Mouse (Mus musculus): ENCODE measurements around the gene Slc25a27.

The Slc25a27 gene

DNA sequence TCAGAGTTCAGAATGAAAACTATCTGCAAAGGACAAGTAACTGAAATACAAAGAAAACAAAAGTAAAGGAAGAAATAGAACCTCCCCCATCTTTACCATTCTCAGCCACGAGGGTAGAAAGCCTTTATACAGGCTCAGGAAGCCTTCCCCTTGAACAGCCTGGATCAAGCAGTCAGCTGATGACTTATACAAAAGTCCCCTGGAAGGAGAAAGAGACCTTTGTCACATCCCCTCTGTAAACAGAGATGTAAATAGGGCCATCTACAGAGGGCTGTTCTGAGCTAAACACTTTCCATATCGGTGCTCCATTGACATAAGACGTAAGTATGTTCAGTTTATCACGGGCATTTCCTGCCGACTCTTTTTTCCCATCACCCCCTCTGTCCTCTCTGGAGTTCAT lies 20.1 kb downstream of the Slc25a27 start:
- DNase-seq (ENCODE audit: low spot score in 2 of 2), result no peak

DNA sequence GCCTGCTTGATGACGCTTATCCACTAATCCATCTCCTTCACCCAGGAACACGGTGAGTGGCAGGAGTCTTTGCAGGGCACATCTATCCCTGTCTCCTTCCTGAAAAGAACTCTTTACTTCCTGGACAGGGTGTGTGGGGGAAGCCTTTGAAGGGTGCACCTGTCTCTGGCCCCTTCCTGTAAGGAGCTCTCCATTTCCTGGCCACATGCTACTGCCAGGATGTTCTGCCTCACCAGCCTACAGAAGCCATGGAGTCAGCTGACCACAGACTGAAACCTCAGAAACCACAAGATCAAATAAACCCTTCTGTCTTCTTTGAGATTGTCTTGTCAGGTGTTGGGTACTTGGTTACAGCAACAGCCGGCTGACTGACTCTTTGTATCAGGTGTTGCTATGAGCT lies 21.9 kb downstream of the Slc25a27 start:
- no peak for DNase-seq (ENCODE audit: low spot score in 2 of 2)

DNA sequence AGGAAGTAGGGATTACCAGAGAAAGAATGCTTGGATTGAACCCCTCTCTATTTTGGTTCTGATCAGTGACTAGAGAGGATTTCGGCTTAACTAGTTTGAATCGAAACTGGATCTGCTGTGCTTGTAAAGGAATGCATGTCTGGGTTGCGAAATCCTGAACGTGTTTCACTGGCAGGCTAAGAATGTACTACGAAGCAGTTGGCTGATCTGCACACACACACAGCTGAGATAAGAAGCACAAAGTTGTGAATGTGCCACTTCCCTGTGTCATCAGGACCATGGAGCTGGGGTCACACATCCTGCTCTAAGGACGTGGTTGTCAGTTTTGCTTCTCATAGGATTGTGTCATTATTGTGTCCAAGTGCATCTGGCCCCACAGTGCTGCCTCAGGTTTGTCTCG lies 22.6 kb downstream of the Slc25a27 start:
- DNase-seq (ENCODE audit: low spot score in 2 of 2), result no peak

DNA sequence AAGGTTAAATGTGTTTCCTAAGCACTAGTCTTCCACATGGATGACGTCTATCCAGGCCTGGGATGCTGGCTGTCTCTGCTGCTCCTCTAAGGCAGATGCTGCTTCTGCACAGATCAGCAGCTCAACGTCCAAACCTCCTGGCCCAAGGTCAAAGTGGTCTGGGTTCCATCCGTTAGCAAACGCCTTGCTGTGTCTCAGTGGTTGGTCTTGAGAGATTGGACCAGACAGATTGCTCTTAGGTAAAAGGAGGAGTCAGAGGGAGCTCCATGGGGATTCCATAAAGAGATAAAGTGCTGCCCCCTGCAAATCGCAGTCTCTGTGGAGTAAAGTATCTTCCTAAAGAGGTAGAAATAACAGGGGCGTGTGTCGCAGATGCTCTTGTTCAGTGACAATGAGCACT lies 23.8 kb downstream of the Slc25a27 start:
- no peak for DNase-seq (ENCODE audit: low spot score in 2 of 2)

DNA sequence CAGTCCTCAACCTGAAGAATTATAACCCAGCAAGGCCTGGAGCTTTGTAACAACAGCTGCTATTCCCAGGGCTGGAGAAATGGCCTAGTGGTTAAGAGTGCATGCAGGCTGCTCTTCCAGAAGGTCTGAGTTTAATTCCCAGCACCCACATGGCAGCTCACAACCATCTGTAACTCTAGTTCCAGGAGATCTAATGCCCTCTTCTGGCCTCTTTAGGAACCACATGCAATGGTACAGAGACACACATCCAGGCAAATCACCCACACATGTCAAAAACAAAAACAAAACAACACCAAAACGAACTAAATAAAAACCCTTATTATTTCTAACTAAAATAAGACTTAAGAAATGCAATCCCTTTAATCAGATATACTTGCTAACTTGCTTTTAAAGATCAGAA lies 26.2 kb downstream of the Slc25a27 start:
- no peak for DNase-seq (ENCODE audit: low spot score in 2 of 2)

DNA sequence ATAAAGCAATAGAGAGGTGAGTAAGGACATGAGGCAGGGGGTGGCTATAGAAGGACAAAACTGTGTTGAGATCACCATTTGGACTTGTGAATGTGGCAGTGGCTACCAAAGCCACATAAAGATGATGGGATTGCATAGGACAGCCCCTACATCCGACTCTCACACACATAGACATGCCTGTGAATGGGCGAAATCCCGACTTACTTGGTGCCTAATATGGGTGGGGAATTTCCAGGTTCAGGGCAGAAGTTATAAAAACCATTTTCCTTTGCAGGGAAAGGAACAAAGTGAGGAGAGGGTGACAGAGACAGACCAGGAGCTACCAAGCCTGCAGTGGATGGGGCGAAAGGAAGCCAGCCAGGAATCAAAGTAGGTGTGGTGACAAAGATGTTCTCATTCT lies 29.9 kb downstream of the Slc25a27 start:
- no peak for DNase-seq (ENCODE audit: low spot score in 2 of 2)

DNA sequence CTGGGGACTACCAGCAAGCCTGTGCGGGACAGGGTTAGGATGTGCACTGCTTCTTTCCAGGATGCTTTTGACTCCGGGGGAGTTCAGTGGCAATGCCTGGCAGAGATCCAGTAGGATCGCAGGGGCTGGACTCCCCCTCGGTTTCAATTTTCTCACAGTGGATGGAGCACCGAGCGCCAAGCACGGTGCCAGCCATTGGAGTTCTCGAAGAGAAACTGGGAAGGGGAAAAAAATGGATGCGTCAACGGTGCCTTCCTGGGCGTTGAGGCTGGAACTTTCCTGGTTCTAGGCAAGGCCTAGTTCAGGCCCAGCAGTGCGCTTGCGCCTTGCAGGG lies 36.6 kb downstream of the Slc25a27 start:
- no peak for DNase-seq (ENCODE audit: low spot score in 2 of 2)

DNA sequence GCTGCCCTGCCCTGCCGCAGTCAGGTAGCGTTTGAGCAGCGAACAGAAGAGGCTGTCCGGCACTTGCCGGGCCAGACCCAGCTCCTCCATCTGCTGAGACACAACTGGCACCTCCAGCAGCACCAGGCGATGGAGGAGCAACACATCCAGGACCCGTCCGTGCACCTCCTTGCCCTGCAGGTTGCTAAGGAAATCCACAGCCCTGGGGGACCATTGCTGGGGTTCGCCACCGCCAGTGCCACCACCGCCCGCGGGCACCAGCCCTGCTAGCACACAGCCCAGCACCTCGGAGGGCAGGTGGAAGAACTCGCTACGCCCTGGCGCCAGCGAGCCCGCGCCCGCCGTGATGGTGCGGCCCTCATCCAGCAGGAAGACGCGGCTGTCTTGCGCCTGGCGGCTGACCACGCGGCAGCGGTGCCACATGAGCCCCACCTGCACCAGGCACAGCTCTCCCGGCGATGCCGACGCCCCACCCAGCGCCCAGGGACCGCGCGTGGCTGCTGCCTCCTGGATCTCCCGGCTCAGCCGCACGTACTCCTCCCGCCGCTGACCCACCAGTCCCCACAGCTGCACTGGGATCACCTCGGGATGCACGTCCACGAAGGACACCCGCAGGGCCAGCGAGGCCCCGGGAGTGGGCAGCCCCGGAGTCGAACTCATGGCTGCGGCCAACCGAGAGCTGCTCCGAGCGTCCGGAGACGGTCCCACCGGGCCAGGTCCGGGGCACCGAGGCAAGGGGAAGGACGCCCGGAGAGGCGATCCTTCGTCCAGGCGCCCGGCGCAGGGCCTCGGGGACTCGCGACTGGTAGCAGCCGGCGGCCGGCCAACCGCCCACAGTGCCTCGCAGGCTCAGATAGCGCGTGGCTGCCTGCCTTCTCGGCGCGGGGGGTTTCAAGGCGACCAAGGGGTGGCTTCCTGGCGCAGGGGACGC lies 37.3 kb downstream of the Slc25a27 start, which contains the start of gene Tdrd6:
Gene Tdrd6, minus strand, starts transcription at position 804 of the 931 bp plus-strand sequence.
- DNase-seq (ENCODE audit: low spot score in 2 of 2), result no peak

DNA sequence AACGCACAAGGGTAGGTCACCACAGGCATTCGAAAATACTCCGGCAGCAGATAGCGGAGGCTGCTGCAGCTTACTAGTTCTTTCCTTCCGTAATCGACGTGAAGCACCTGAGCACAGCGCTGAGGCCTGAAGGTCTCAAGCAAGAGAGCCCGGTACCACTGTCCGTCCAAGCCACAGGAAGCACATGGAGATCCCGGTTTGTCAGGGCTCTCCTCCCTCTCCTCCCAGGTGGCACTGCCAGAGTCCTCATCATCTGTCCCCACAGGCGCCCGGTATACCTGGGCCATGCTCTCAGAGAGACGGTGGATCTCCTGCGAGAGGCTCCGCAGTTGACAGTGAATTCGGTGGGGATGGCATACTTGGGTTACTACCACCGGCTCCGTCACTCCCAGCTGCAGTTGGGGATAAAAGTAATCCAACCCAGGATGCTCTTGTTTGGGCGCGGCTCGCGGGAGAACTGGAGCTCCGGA lies 38.0 kb downstream of the Slc25a27 start:
- DNase-seq (ENCODE audit: low spot score in 2 of 2), result no peak

DNA sequence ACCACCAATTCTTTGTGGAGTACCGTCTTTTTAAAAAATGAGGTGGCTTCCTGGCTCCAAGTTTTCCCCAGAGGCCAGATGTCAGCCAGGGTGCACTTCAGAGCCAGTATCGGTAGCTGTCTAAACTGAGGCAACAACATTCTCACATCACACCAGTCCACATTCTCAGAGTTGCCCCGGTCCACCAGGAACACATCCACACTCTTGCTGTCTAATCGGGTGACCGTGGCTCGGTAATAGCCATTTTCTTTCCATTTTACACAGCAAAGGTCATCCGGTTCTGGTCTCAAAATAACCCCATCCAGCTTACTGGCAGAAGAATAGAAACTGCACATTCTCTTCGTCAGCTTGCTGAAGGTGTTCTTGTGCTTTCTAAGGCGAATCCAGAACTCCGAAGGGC lies 38.8 kb downstream of the Slc25a27 start:
- DNase-seq (ENCODE audit: low spot score in 2 of 2), result no peak

DNA sequence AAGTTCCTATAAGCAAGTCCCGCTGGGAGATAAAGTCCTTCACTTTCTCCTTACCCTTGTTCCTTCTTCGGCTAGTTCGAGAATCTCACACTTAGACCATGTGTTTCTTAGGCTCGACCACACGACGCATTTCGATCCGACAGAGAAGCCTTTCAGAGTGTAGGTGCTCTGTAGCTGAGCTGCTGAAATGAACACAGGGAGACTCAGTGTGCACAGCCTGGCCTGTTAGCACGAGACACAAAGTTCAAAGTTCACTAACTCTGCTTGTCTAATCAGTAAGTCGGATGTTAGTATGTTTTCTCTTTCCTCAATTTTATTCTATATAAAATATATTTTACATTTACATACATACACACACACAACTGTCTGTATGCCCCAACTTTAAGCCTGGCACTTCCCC lies 44.9 kb downstream of the Slc25a27 start:
- DNase-seq (ENCODE audit: low spot score in 2 of 2), result no peak

DNA sequence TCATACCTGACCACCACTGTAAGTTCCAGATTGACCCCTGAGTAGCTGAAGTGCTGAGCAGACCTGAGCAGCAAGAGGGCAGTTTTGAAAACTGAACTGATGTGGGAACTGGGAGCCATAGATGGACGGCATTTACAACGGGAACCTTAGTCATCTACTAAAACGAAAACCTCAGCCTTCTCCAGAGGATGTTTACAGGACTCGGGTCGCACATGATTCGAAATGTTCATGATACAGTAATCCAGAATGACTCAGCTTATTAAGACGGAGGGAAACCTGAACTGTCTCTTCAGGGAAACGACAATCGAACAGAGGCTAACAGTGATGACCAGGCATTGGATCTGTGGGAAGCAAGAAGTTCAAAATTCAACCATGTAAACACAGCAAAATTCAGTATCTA lies 47.9 kb downstream of the Slc25a27 start:
- DNase-seq (ENCODE audit: low spot score in 2 of 2), result no peak

DNA sequence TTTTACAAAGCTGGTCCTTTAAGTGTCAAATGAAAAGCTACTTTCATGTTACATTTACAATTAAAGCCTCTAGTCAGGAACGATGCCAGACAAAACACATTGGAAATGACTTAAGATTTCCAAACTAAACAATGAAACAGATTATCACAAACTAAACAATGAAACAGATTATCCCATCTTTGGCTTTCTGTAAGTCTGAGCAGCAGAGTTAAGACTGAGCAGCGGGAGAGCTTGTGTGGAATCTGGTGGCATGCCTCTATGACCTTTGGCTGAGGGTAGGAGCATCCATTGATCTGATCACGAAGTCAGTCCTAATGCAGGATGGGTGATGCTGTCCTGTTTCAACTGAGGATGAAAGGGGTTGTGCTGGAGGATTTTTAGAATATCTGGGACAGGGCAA lies 54.8 kb downstream of the Slc25a27 start:
- DNase-seq (ENCODE audit: low spot score in 2 of 2), result no peak

DNA sequence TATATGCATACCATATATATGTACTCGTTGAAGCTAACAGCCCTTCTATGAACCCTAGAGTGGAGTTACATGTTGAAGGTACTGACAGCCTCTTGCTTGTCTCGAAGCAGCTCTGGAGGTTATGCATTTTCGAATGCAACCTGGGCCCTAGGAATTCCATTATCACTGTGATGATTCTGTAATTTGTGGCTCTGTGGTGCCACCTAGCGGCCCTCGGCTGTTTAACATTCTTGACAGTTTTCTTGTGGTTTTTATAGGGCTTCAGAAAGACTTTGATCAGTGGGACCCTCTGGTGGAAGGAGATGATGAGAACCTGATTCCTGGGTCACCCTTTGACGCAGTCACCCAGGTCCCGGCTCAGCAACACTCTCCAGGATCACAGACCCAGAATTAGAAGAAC lies 55.4 kb downstream of the Slc25a27 start:
- peak in 1 of 2 experiments; percentile 50 for DNase-seq (ENCODE audit: low spot score in 2 of 2)

DNA sequence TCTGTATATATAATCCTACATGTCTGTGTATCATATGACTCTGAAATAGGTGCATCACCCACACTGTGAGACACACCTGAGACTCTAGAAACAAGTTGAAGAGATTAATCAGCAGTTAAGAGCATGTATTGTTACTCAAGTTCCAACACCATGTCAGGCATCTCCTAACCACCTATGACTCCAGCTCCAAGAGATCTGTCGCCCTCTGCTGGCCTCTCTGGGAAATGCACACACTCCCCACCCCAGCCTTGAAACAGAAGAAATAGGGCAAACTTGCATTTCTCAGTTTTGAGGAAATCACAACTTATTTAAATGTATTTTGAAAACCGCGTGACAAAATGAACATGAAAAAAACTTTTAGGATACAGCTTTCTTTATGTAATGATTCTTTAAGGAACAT lies 60.3 kb downstream of the Slc25a27 start:
- DNase-seq (ENCODE audit: low spot score in 2 of 2), result peak; percentile 61 to 83

DNA sequence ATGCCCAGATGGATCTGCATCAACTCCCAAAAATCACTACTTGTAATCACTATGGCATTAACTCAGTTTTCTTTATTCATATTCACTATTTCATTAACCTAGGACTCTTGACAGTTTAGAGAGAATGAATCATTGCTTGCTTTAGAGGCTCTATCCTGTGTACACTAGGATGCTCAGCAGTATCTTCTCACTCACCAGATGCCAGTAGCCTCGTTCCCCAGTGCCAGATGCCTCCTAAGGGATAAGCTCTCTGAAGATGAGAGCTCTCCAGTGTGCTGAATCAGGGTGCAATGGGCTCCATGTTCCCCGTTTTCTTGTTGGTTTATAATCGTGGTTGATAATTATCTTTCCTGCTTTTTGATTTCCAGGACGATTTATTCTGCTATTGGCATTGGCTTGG lies 68.3 kb downstream of the Slc25a27 start:
- no peak for DNase-seq (ENCODE audit: low spot score in 2 of 2)

DNA sequence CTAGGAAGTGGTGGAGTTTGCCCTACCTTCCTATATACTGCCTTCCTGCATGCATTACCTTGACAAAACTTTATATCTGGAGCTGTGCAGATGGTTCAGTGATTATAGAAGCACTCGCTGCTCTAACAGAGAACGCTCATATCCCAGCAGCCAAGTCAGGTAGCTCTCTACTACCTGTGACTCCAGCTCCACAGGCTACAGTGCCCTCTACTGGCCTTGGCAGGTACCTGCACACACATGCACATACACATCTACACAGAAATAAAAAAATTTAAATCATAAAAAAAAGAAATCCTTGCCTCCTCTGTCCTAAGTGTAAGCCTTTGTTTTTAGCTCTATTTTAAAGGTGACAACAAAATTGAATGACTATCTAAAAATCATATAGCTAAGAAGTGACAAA lies 69.3 kb downstream of the Slc25a27 start:
- DNase-seq (ENCODE audit: low spot score in 2 of 2), result no peak

DNA sequence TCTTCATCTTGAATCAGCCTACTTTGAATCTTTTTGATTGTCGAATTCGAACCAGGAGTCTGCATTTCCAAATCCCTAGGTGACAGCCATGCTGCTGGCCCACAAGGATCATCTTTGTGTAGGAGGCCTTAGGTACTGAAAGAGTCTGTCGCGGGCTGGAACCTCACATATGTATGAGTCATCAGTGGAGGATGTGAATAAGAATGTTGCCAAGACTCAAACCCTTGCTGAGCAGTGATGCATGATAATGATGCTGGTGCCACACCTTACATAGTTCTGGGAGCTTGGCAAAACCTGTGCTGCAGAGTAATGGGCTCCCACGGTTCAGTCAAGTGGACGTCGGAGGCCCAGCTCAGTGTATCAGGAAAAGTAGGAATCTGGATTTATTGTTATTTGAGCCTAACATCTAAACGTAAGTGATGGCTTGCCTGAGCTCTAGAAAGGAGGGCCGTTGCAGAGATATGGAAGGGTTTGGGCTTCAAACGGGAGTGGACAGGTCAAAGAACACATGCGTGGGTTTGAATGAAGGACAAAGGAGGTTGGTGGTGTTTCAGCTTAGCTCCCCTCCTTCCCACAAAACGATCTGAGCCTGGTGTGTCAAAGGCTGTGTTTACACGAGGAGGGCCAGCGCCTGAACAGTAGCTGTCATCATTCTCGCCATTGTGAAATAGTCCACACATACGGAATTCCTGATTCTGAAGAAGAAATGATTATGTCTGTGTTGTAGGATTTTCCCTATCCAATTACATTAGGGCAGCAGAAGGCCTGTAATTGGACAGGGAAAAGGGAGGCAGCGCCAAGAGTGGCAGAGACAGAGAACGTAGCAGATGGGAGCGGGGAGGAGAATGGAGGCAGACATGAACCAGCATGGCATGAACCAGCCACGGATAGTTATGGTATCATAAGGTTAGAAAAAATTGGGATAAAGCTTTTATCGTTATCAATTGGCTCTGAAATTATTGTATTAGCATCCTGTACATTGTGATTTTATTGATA lies 74.4 kb downstream of the Slc25a27 start:
- no peak for DNase-seq (ENCODE audit: low spot score in 2 of 2)
